Mouse (Mus musculus) lung, embryonic 14.5 days (tissue): ENCODE data around the gene Tet3. TPM values are rescaled to one million over a fixed set of nuclear protein-coding genes. Genes with fewer than 3 reads are reported as not detected.

ENCODE experiments used
- ATAC-seq: fragments of 200-750 bp; cut with Nextera tagmentation; 2 replicates; pipeline ENCODE4 v1.8.0; 2017; ENCODE audit warnings: mild to moderate bottlenecking, moderate TSS enrichment, moderate library complexity; ENCODE audit not compliant: insufficient read depth
- DNase-seq: peaks from one replicate; pipeline ENCODE4 v3.0.0-alpha.2; 2015
- H3K27ac ChIP-seq: fragments of 300-500 bp; sonication (generic); 2 replicates; pipeline ENCODE4 v1.5.1; 2014; ENCODE audit warnings: low read depth, mild to moderate bottlenecking, moderate library complexity
- H3K27me3 ChIP-seq: fragments of 300-500 bp; sonication (generic); 2 replicates; pipeline ENCODE4 v1.6.1; 2014; ENCODE audit warnings: low read length, control low read depth; ENCODE audit not compliant: insufficient read depth
- H3K36me3 ChIP-seq: fragments of 300-500 bp; sonication (generic); 2 replicates; pipeline ENCODE4 v1.6.1; 2014; ENCODE audit warnings: control low read depth; ENCODE audit not compliant: insufficient read depth
- H3K4me1 ChIP-seq: fragments of 300-500 bp; sonication (generic); 2 replicates; pipeline ENCODE4 v1.6.1; 2014; ENCODE audit warnings: antibody characterized with exemption, control low read depth; ENCODE audit not compliant: insufficient read depth
- H3K4me2 ChIP-seq: fragments of 300-500 bp; sonication (generic); 2 replicates; pipeline ENCODE4 v1.6.1; 2014; ENCODE audit warnings: mild to moderate bottlenecking
- H3K4me3 ChIP-seq: fragments of 300-500 bp; sonication (generic); 2 replicates; pipeline ENCODE4 v1.5.1; 2014; ENCODE audit warnings: low read depth, low read length
- H3K9ac ChIP-seq: fragments of 300-500 bp; sonication (generic); 2 replicates; pipeline ENCODE4 v1.6.1; 2014
- H3K9me3 ChIP-seq: fragments of 300-500 bp; sonication (generic); 2 replicates; pipeline ENCODE4 v1.6.1; 2016; ENCODE audit warnings: low read depth, low read length, control low read depth
- CTCF ChIP-seq: IDR thresholded peaks from 2 replicates; pipeline ENCODE4 v1.5.1; 2016; ENCODE audit warnings: antibody characterized with exemption, low read depth
- WGBS: fragments of 180-500 bp; shearing (Covaris S2); extraction: QIAGEN DNeasy Blood & Tissue Kit; methylation state at CpG from one replicate; pipeline ENCODE4 v1.1.7; 2014; 5-methylcytosine and 5-hydroxymethylcytosine counted together
- polyA plus RNA-seq: library from polyadenylated mRNA; unstranded; fragments of >200 nt; fragmentation: Nextera tagmentation; extraction: Ambion mirVana; gene quantifications from 2 replicates; pipeline ENCODE4 v1.2.1, GENCODE M21; 2014

The Tet3 gene
- polyA plus RNA-seq, 1 experiment from 2014 or later: 34.4 TPM

DNA sequence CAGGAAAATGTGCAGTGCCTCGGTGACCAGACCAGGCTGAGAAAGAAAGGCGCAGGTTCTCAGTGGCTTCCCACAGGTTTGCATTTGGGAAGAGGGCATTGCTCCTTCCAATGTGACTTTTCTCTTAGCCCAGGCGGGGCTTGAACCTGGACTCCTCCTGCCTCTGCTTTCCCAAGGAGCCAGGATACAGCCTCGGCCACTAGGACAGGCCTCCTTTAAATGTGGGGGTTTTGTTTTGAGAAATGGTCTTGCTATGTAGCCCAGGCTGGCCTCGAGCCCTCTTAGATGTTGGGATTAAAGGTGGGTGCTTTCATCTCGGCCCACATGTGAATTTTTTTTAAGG lies 132.5 kb downstream of the Tet3 start:
- H3K4me2 ChIP-seq: peak overlapping the region; percentile 87
- 3% methylated on average over 6 of the region's 6 CpGs for WGBS
- no peaks in the 10 kb centered on the region for H3K27me3 ChIP-seq
- DNase-seq (no peak), ATAC-seq (no peak)
- no peak for TF ChIP-seq CTCF
- peaks cover 28% of the 10 kb centered on the region for H3K36me3 ChIP-seq
- H3K4me3 ChIP-seq: peak overlapping the region; percentile 79
- peak overlapping the region; percentile 92 for H3K27ac ChIP-seq
- H3K9ac ChIP-seq: peak overlapping the region; percentile 75
- H3K9me3 ChIP-seq: no peaks in the 10 kb centered on the region
- H3K4me1 ChIP-seq: peaks cover 10% of the 10 kb centered on the region

DNA sequence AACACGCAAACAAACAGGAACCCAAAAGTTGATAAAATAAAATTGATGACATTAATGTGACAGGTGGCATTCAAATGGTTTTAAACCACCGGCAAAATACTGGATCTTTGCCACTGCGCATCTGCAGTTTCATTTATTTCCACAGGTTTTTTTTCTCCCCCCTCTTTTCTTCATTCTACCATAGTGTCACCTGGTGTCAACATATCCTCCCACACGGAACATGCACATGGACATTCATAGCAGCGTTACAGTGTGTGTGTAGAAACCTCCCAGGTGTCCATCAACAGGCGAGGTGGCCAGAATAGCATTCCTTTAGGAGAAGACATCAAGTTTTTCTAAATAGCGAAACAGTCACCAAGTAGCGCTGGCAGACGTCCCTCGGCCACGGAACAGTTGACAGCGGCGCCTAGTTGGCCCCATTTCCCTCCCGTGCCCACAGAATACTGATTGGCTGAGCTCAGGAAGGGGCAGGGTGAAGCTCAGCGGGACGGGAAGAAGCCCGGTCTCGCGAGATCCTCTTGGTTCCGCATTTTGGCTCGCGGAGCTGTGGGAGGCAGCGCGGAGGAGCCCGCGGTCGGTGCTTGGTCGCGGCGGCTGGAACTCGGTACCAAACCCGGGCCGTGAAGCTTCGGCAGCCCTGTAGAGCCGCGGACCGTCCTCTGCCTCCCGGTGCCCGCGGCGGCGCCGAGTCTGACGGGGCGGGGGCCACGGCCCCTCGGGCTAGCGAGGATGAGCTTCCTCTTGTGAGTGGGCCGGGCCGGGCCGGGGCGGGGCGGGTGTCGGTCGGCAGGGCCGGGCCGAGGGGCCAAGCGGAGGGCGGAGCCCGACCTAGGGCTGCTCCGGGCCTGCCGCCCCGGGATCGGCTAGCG lies 133.1 kb downstream of the Tet3 start, which contains the start of the genes Mthfd2 and Mob1a:
Mthfd2 (minus strand) TSS at position 384 of the 869 bp plus-strand sequence.
Mob1a (plus strand) TSS at position 492 of the 869 bp plus-strand sequence.
- Histone ChIP-seq H3K4me2 (peak within 1 kb of the TSS; percentile 87), H3K9me3 (no peaks in the 10 kb centered on the region), H3K27me3 (no peaks in the 10 kb centered on the region), H3K4me3 (peak within 1 kb of the TSS; percentile 79), H3K36me3 (peaks cover 22% of the 10 kb centered on the region; the same call in 1 of the 2 replicates), H3K9ac (peak within 1 kb of the TSS; percentile 75), H3K27ac (peak within 1 kb of the TSS; percentile 92), H3K4me1 (peaks cover 10% of the 10 kb centered on the region)
- no peak for TF ChIP-seq CTCF
- DNase-seq: peak; percentile 99
- peak; percentile 98 for ATAC-seq
- 1% methylated on average over 53 of the region's 65 CpGs for WGBS

DNA sequence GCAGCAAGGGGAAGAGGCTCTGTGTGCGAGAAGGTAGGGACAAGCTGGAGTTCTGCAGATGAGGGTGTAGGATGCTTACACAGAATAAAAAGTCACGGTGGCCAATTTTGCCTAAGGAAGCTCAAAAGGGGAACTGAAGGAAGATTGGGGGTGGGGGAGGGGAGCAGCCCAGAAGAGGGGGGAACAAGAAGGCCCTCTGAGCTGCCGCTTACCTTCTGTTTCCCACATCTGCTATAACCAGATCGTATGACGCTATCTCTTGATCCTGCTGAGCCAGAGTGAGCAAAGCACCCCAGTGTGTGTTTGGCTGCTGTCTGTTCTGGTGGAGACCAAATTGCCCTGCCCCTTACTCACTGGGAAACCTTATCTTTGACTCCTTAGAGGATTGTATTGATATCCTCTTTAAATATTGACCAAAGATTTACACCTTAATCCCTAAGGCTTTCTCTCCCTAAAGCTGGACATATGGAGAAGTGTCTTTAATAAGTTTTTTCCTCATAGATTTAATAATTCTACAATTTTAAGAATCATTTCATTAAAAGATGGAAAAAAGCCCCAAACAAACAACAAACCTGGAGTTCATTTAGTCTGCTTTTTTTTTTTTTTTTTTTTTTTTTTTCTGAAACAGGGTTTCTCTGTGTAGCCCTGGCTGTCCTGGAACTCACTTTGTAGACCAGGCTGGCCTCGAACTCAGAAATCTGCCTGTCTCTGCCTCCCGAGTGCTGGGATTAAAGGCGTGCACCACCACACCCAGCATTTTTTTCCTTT lies 135.0 kb downstream of the Tet3 start:
- H3K36me3 ChIP-seq: peaks cover 4% of the 10 kb centered on the region; the same call in 1 of the 2 replicates

DNA sequence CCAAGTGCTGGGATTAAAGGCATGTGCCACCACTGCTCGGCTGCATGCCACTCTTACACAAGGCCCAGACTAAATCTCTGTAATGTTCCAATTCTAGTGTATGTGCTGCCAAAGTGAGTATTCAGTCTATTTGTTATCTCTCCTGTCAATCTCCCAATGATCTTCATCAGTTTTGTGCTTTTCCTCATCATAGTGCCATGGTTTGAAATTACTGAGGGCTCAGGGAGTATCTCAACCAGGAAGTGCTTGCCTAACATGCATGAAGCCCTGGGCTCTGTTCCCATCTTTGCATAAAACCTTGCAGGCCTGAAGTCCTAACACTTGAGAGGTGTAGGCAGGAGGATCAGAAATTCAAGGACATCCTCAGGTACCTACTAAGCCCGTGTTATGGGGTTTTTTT lies 136.1 kb downstream of the Tet3 start:
- Histone ChIP-seq H3K9ac (no peak overlapping the region), H3K4me3 (no peak overlapping the region), H3K27ac (no peak overlapping the region), H3K27me3 (no peaks in the 10 kb centered on the region), H3K4me2 (no peak overlapping the region), H3K36me3 (no peaks in the 10 kb centered on the region), H3K4me1 (peaks cover 10% of the 10 kb centered on the region), H3K9me3 (no peaks in the 10 kb centered on the region)
- WGBS: 60% methylated on average over 2 of the region's 2 CpGs
- no peak for TF ChIP-seq CTCF
- no peak for DNase-seq
- no peak for ATAC-seq

More for the DNA sequence above, 135.0 kb downstream of the Tet3 start:
- Histone ChIP-seq H3K27me3 (no peaks in the 10 kb centered on the region), H3K9ac (no peak overlapping the region), H3K9me3 (no peaks in the 10 kb centered on the region), H3K27ac (no peak overlapping the region), H3K4me1 (peaks cover 10% of the 10 kb centered on the region), H3K4me2 (no peak overlapping the region), H3K4me3 (no peak overlapping the region)
- TF ChIP-seq CTCF: no peak
- WGBS: 53% methylated on average over 8 of the region's 8 CpGs
- no peak for DNase-seq
- no peak for ATAC-seq

DNA sequence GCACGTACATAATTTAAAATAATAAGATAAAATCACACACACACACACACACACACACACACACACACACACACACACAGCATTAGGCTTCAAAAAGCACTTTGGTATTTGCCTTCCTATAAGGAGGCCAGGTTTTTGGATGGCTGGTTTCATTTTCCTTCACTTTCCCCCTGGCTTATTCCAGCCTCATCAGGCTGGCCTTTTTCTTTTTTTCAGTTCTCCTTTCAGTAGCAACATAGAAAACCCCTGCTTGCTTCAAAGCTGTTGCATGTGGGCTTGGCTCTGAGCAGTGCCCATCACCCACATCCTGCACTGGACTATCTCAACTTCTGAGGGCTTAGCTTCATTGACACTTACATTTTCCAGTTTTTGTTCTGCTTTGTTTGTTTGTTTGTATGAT lies 137.0 kb downstream of the Tet3 start:
- no peak for DNase-seq
- WGBS: 63% methylated on average over 1 of the region's 1 CpGs
- H3K4me2 ChIP-seq: no peak overlapping the region

DNA sequence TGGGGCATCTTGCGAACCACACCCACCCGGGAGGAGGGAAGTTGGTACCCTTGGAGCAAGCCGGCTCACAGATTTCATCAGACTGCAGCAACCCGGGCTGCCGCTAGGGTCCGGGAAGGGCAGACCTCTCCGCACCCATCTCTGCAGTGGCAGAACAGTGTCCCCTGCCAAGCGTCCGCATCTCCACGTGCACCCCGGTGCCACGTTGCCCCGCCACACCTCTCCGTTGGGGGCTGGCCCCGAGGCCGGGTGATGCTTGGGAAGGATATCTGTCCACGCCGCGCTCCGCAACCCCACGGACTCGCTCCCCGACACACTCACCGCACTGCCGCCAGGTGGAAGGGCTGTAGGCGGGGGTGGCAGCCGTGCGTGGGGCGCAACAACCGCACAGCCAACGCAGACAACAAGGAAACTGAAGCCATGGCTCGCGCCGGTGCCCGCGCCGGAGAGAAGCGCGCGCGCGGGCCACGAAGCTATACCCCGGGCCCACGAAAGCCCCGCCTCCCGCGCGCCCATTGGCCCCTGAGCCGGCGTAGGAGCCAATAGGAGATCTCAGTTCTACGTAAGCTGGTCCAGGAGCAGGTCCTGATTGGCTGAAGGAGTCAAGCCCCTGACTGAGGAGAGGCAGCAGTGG lies 141.7 kb downstream of the Tet3 start:
- Histone ChIP-seq H3K27ac (0 out of 2 replicates have a peak overlapping the region, but pooled peaks have one; percentile 38), H3K4me2 (peak overlapping the region; percentile 84), H3K9me3 (no peaks in the 10 kb centered on the region), H3K4me1 (peaks cover 4% of the 10 kb centered on the region; the same call in 1 of the 2 replicates), H3K9ac (peak overlapping the region; percentile 76), H3K4me3 (peak overlapping the region; percentile 96), H3K36me3 (peaks cover 11% of the 10 kb centered on the region), H3K27me3 (no peaks in the 10 kb centered on the region)
- TF ChIP-seq CTCF: peak; percentile 87
- under 1% methylated on average over 52 of the region's 52 CpGs for WGBS
- ATAC-seq (peak; percentile 99), DNase-seq (peak; percentile 96)

More for the DNA sequence above, 137.0 kb downstream of the Tet3 start:
- Histone ChIP-seq H3K9me3 (no peaks in the 10 kb centered on the region), H3K27ac (no peak overlapping the region), H3K27me3 (no peaks in the 10 kb centered on the region), H3K4me3 (no peak overlapping the region), H3K4me1 (peaks cover 7% of the 10 kb centered on the region), H3K9ac (no peak overlapping the region), H3K36me3 (no peaks in the 10 kb centered on the region)
- no peak for TF ChIP-seq CTCF
- ATAC-seq: no peak
